Mouse (Mus musculus) adrenal gland, postnatal 36 days (tissue): Measurements from ENCODE around the gene Capn3. TPM values are rescaled to one million over a fixed set of nuclear protein-coding genes. Genes with fewer than 3 reads are reported as not detected.

Experiments used
- total RNA-seq, 2 experiments: library from RNA; stranded (reverse); gene quantifications; 2 replicates each; pipeline ENCODE4 v1.2.3; 2021

The Capn3 gene
- total RNA-seq, 2 experiments from 2014 or later, result 0.56 TPM; not detected in 1

Other genes starting within 250 kb of the Capn3 start
- under 1 TPM; 0.13 to 0.20 TPM for gene Pla2g4e, start 210.7 kb upstream of the Capn3 start, total RNA-seq
- under 1 TPM in 1 of 2 experiments, not detected in 1; 0.07 TPM for gene Pla2g4d, start 166.8 kb upstream of the Capn3 start, total RNA-seq
- gene Pla2g4f, start 141.9 kb upstream of the Capn3 start, total RNA-seq, result not detected
- 10 to 100 TPM; 43.2 to 52.8 TPM for gene Vps39, start 102.9 kb upstream of the Capn3 start, total RNA-seq
- gene Ganc, start 52.1 kb upstream of the Capn3 start, total RNA-seq, result 10 to 100 TPM; 25.9 to 37.3 TPM
- gene Tmem87a, start 51.9 kb upstream of the Capn3 start, total RNA-seq, result 10 to 100 TPM; 42.0 to 49.9 TPM
- gene Zfp106, start 107.8 kb downstream of the Capn3 start, total RNA-seq, result 100 to 1,000 TPM in 1 of 2 experiments, 10 to 100 TPM in 1; 92.4 to 101 TPM
- gene Snap23, start 111.7 kb downstream of the Capn3 start, total RNA-seq, result 10 to 100 TPM; 61.8 to 73.3 TPM
- 10 to 100 TPM; 10.5 to 15.4 TPM for gene Haus2, start 153.4 kb downstream of the Capn3 start, total RNA-seq
- 10 to 100 TPM; 14.4 to 19.6 TPM for gene Lrrc57, start 153.5 kb downstream of the Capn3 start, total RNA-seq
- gene Stard9, start 173.1 kb downstream of the Capn3 start, total RNA-seq, result 10 to 100 TPM; 10.3 to 12.9 TPM